Mouse (Mus musculus) kidney, adult 2 months (tissue): ENCODE results near the gene Mmel1.
A peak's percentile ranks its signal among the peaks of the same experiment; 100 is the strongest.

Source experiments
- CTCF ChIP-seq: fragments of 200-500 bp; conservative IDR thresholded peaks from 2 replicates; pipeline ENCODE4 v1.5.1; 2011; ENCODE audit warnings: low read depth, mild to moderate bottlenecking, control low read depth, low read length, moderate library complexity, mixed read lengths; ENCODE audit not compliant: insufficient read depth, insufficient read length
- POLR2A ChIP-seq: fragments of 200-500 bp; IDR thresholded peaks from one replicate; pipeline ENCODE4 v1.6.1; 2011; ENCODE audit warnings: low read depth, low read length, control low read depth

- no peak for TF ChIP-seq POLR2A
- peak; percentile 91 for TF ChIP-seq CTCF
Measured at GRCm38 (mm10) chr4:154825662-154826061, 43.7 kb upstream of the Mmel1 start.
